Mouse (Mus musculus) olfactory bulb, adult 2 months (tissue): ENCODE measurements around the gene Angptl2.

Experiments
- CTCF ChIP-seq: fragments of 200-500 bp; IDR thresholded peaks from 2 replicates; pipeline ENCODE4 v1.5.1; 2012; ENCODE audit warnings: low read depth, mild to moderate bottlenecking, low read length, moderate library complexity; ENCODE audit not compliant: insufficient read depth
- POLR2A ChIP-seq: fragments of 200-500 bp; IDR thresholded peaks from 2 replicates; pipeline ENCODE4 v1.6.1; 2012; ENCODE audit warnings: mild to moderate bottlenecking, low read depth, low read length, moderate library complexity; ENCODE audit not compliant: insufficient read depth

GRCm38 (mm10) chr2:33271511-33271910, 55.6 kb downstream of the Angptl2 start:
- no peak for TF ChIP-seq CTCF
- TF ChIP-seq POLR2A = no peak
